Mouse (Mus musculus) embryonic fibroblast, embryonic 13.5 days (primary cell): ENCODE measurements at regions not wholly inside any gene's neighbourhood (a gene's known extent, or its start where the extent isn't known, plus 50 kb on each side); places are given as distances from the start of the nearest gene placed in this dataset.

Source experiments
- CTCF ChIP-seq: IDR thresholded peaks from 2 replicates; pipeline ENCODE4 v1.5.1; 2011; ENCODE audit warnings: mild to moderate bottlenecking, control low read depth, low read length, moderate library complexity, borderline replicate concordance; ENCODE audit not compliant: insufficient read depth
- POLR2A ChIP-seq: IDR thresholded peaks from 2 replicates; pipeline ENCODE4 v1.6.1; 2011; ENCODE audit warnings: low read depth, mild to moderate bottlenecking, control low read depth, low read length, moderate library complexity

GRCm38 (mm10) chr2:173353435-173354241 lies 77.3 kb upstream of the Pmepa1 start:
- TF ChIP-seq POLR2A, result no peak
- no peak for TF ChIP-seq CTCF
